Mouse (Mus musculus): Measurements from ENCODE around the gene Galnt11. TPM values are rescaled to one million over a fixed set of nuclear protein-coding genes. Genes with fewer than 3 reads are reported as not detected.

Gene Galnt11
- polyA plus RNA-seq, 1 experiment from 2014 or later: 35.9 TPM

DNA sequence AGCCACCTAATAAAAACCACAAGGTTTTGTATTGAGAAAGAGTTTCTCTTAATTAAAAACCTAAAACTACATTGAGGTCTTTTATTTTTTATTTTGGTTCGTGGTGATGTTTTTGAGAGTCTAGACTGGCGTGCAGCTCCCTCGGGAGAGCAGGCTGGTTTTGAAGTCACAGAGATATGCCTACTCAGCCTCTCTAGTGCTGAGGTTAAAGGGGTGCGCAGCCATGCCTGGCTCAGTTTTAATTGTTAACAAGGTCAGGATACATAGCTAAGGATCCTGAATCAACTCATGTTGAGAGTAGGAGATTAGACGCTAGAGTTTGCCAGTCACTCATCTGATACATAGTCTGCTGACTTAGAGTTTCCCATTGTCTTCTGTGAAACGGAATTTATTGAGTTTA, 39.7 kb downstream of the Galnt11 start:
- Histone ChIP-seq H3K4me2 (ENCODE audit: low read depth, severe bottlenecking) (no peak overlapping the region), H3K4me3 (ENCODE audit: low read depth, low read length) (no peak overlapping the region), H3K27ac (replicated peaks; ENCODE audit: low read depth, low read length) (no peak overlapping the region), H3K9ac (ENCODE audit: low read length) (no peak overlapping the region), H3K4me1 (ENCODE audit: control insufficient read depth, insufficient read depth, low read length) (no peaks in the 10 kb centered on the region), H3K27me3 (ENCODE audit: control insufficient read depth, insufficient read depth, low read length) (no peaks in the 10 kb centered on the region), H3K9me3 (ENCODE audit: control insufficient read depth, low read length) (no peaks in the 10 kb centered on the region), H3K36me3 (ENCODE audit: control insufficient read depth, insufficient read depth, low read length) (peaks cover 11% of the 10 kb centered on the region)
- 76% methylated on average over 6 of the region's 6 CpGs for whole genome bisulfite sequencing
- no peak for DNase-seq (ENCODE audit: low spot score)
- ATAC-seq (ENCODE audit: insufficient number of reproducible peaks, low FRiP score, low TSS enrichment, low read depth): no peak

- H3K27ac ChIP-seq (replicated peaks; ENCODE audit: low read depth, low read length): no peak overlapping the region
- DNase-seq (ENCODE audit: low spot score) (no peak), ATAC-seq (ENCODE audit: insufficient number of reproducible peaks, low FRiP score, low TSS enrichment, low read depth) (no peak)
- no peak overlapping the region for H3K4me2 ChIP-seq (ENCODE audit: low read depth, severe bottlenecking)
- no peaks in the 10 kb centered on the region for H3K27me3 ChIP-seq (ENCODE audit: control insufficient read depth, insufficient read depth, low read length)
- no peaks in the 10 kb centered on the region for H3K9me3 ChIP-seq (ENCODE audit: control insufficient read depth, low read length)
- no peaks in the 10 kb centered on the region for H3K4me1 ChIP-seq (ENCODE audit: control insufficient read depth, insufficient read depth, low read length)
- WGBS: 80% methylated on average over 7 of the region's 7 CpGs
- H3K4me3 ChIP-seq (ENCODE audit: low read depth, low read length): no peak overlapping the region
- no peak overlapping the region for H3K9ac ChIP-seq (ENCODE audit: low read length)
- peaks cover 11% of the 10 kb centered on the region for H3K36me3 ChIP-seq (ENCODE audit: control insufficient read depth, insufficient read depth, low read length)
Observed at GRCm38 (mm10) chr5:25262266-25262665, 40.6 kb downstream of the Galnt11 start.

- WGBS: 95% methylated on average over 4 of the region's 4 CpGs
- peaks cover 4% of the 10 kb centered on the region; the same call in 1 of the 2 replicates for H3K36me3 ChIP-seq (ENCODE audit: control insufficient read depth, insufficient read depth, low read length)
- no peaks in the 10 kb centered on the region for H3K27me3 ChIP-seq (ENCODE audit: control insufficient read depth, insufficient read depth, low read length)
- H3K9ac ChIP-seq (ENCODE audit: low read length): no peak overlapping the region
- H3K9me3 ChIP-seq (ENCODE audit: control insufficient read depth, low read length): no peaks in the 10 kb centered on the region
- no peaks in the 10 kb centered on the region for H3K4me1 ChIP-seq (ENCODE audit: control insufficient read depth, insufficient read depth, low read length)
- H3K4me2 ChIP-seq (ENCODE audit: low read depth, severe bottlenecking): no peak overlapping the region
- no peak overlapping the region for H3K4me3 ChIP-seq (ENCODE audit: low read depth, low read length)
- H3K27ac ChIP-seq (replicated peaks; ENCODE audit: low read depth, low read length): no peak overlapping the region
- ATAC-seq (ENCODE audit: insufficient number of reproducible peaks, low FRiP score, low TSS enrichment, low read depth) (no peak), DNase-seq (ENCODE audit: low spot score) (no peak)
Observed at GRCm38 (mm10) chr5:25268258-25268888, 46.7 kb downstream of the Galnt11 start.

- Histone ChIP-seq H3K36me3 (ENCODE audit: control insufficient read depth, insufficient read depth, low read length) (peaks cover 5% of the 10 kb centered on the region), H3K4me1 (ENCODE audit: control insufficient read depth, insufficient read depth, low read length) (no peaks in the 10 kb centered on the region), H3K9me3 (ENCODE audit: control insufficient read depth, low read length) (no peaks in the 10 kb centered on the region), H3K27ac (replicated peaks; ENCODE audit: low read depth, low read length) (no peak overlapping the region), H3K9ac (ENCODE audit: low read length) (no peak overlapping the region), H3K27me3 (ENCODE audit: control insufficient read depth, insufficient read depth, low read length) (no peaks in the 10 kb centered on the region), H3K4me2 (ENCODE audit: low read depth, severe bottlenecking) (no peak overlapping the region), H3K4me3 (ENCODE audit: low read depth, low read length) (no peak overlapping the region)
- WGBS: 90% methylated on average over 10 of the region's 10 CpGs
- ATAC-seq (ENCODE audit: insufficient number of reproducible peaks, low FRiP score, low TSS enrichment, low read depth) (no peak), DNase-seq (ENCODE audit: low spot score) (no peak)
Observed at GRCm38 (mm10) chr5:25275629-25276028, 53.9 kb downstream of the Galnt11 start.

- no peaks in the 10 kb centered on the region for H3K4me1 ChIP-seq (ENCODE audit: control insufficient read depth, insufficient read depth, low read length)
- WGBS: 82% methylated on average over 6 of the region's 6 CpGs
- H3K27me3 ChIP-seq (ENCODE audit: control insufficient read depth, insufficient read depth, low read length): no peaks in the 10 kb centered on the region
- H3K36me3 ChIP-seq (ENCODE audit: control insufficient read depth, insufficient read depth, low read length): peaks cover 5% of the 10 kb centered on the region
- H3K4me2 ChIP-seq (ENCODE audit: low read depth, severe bottlenecking): no peak overlapping the region
- no peak overlapping the region for H3K9ac ChIP-seq (ENCODE audit: low read length)
- no peaks in the 10 kb centered on the region for H3K9me3 ChIP-seq (ENCODE audit: control insufficient read depth, low read length)
- ATAC-seq (ENCODE audit: insufficient number of reproducible peaks, low FRiP score, low TSS enrichment, low read depth) (no peak), DNase-seq (ENCODE audit: low spot score) (no peak)
- no peak overlapping the region for H3K27ac ChIP-seq (replicated peaks; ENCODE audit: low read depth, low read length)
- H3K4me3 ChIP-seq (ENCODE audit: low read depth, low read length): no peak overlapping the region
Observed at GRCm38 (mm10) chr5:25276365-25276764, 54.7 kb downstream of the Galnt11 start.

GRCm38 (mm10) chr5:25283988-25284387, 62.3 kb downstream of the Galnt11 start:
- ATAC-seq (ENCODE audit: insufficient number of reproducible peaks, low FRiP score, low TSS enrichment, low read depth): no peak
- peaks cover 10% of the 10 kb centered on the region; the same call in 1 of the 2 replicates for H3K36me3 ChIP-seq (ENCODE audit: control insufficient read depth, insufficient read depth, low read length)
- no peaks in the 10 kb centered on the region for H3K9me3 ChIP-seq (ENCODE audit: control insufficient read depth, low read length)
- H3K4me3 ChIP-seq (ENCODE audit: low read depth, low read length): no peak overlapping the region
- no peak overlapping the region for H3K4me2 ChIP-seq (ENCODE audit: low read depth, severe bottlenecking)
- H3K9ac ChIP-seq (ENCODE audit: low read length): no peak overlapping the region
- 98% methylated on average over 13 of the region's 13 CpGs for WGBS
- no peak for DNase-seq (ENCODE audit: low spot score)
- H3K4me1 ChIP-seq (ENCODE audit: control insufficient read depth, insufficient read depth, low read length): no peaks in the 10 kb centered on the region
- H3K27ac ChIP-seq (replicated peaks; ENCODE audit: low read depth, low read length): no peak overlapping the region
- no peaks in the 10 kb centered on the region for H3K27me3 ChIP-seq (ENCODE audit: control insufficient read depth, insufficient read depth, low read length)

- no peaks in the 10 kb centered on the region; the same call in none of the 2 replicates for H3K36me3 ChIP-seq (ENCODE audit: control insufficient read depth, insufficient read depth, low read length)
- no peak for ATAC-seq (ENCODE audit: insufficient number of reproducible peaks, low FRiP score, low TSS enrichment, low read depth)
Observed at GRCm38 (mm10) chr5:25296830-25297229, 75.1 kb downstream of the Galnt11 start.

DNA sequence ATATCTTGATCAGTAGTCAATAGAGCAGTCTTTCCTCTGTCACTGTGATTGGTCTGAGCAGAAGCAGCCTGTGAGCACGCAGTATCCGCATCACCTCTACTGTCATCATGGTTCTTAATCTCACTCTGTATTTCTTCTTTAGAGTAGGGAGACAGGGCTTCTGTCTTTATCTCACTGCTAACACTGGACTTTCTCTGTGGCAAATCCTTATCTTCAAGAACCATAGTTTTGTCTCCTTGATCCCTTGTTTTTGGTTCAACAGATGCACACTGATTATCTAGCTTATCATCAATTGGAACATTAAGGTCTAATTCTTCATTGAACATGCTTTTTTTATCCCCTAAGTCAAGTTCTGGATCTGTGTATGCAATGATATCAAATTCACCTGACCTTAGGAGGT, 88.5 kb downstream of the Galnt11 start:
- Histone ChIP-seq H3K27ac (replicated peaks; ENCODE audit: low read depth, low read length) (no peak overlapping the region), H3K9me3 (ENCODE audit: control insufficient read depth, low read length) (no peaks in the 10 kb centered on the region), H3K36me3 (ENCODE audit: control insufficient read depth, insufficient read depth, low read length) (peaks cover 9% of the 10 kb centered on the region), H3K9ac (ENCODE audit: low read length) (no peak overlapping the region), H3K27me3 (ENCODE audit: control insufficient read depth, insufficient read depth, low read length) (no peaks in the 10 kb centered on the region), H3K4me3 (ENCODE audit: low read depth, low read length) (no peak overlapping the region), H3K4me1 (ENCODE audit: control insufficient read depth, insufficient read depth, low read length) (no peaks in the 10 kb centered on the region), H3K4me2 (ENCODE audit: low read depth, severe bottlenecking) (no peak overlapping the region)
- DNase-seq (ENCODE audit: low spot score): no peak
- WGBS: 95% methylated on average over 2 of the region's 2 CpGs
- ATAC-seq (ENCODE audit: insufficient number of reproducible peaks, low FRiP score, low TSS enrichment, low read depth): no peak

More at GRCm38 (mm10) chr5:25296830-25297229, 75.1 kb downstream of the Galnt11 start:
- Histone ChIP-seq H3K4me2 (ENCODE audit: low read depth, severe bottlenecking) (no peak overlapping the region), H3K27ac (replicated peaks; ENCODE audit: low read depth, low read length) (no peak overlapping the region), H3K9ac (ENCODE audit: low read length) (no peak overlapping the region), H3K9me3 (ENCODE audit: control insufficient read depth, low read length) (no peaks in the 10 kb centered on the region), H3K27me3 (ENCODE audit: control insufficient read depth, insufficient read depth, low read length) (no peaks in the 10 kb centered on the region), H3K4me3 (ENCODE audit: low read depth, low read length) (no peak overlapping the region), H3K4me1 (ENCODE audit: control insufficient read depth, insufficient read depth, low read length) (no peaks in the 10 kb centered on the region)
- 86% methylated on average over 3 of the region's 3 CpGs for WGBS
- no peak for DNase-seq (ENCODE audit: low spot score)

DNA sequence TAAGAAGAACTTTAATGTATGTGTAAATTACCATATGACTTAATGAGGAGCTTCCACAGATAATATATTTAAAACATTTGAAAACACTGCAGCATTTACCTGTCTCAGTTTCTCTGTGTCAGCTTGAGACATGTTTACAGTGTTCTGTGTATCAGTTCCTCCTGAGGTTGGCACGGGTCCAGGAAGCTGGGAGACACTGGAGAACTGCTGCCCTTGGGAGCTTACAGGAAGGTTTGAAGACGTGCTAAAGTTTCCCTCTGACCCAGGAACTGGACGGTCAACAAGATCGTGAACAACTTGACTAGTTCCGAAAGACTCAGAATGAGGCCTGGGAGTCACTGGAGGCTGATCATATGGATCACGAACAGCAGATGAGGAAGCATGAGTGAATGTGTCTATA, 92.2 kb downstream of the Galnt11 start:
- Histone ChIP-seq H3K4me1 (ENCODE audit: control insufficient read depth, insufficient read depth, low read length) (no peaks in the 10 kb centered on the region), H3K27ac (replicated peaks; ENCODE audit: low read depth, low read length) (no peak overlapping the region), H3K4me3 (ENCODE audit: low read depth, low read length) (no peak overlapping the region), H3K36me3 (ENCODE audit: control insufficient read depth, insufficient read depth, low read length) (peaks cover 10% of the 10 kb centered on the region), H3K9me3 (ENCODE audit: control insufficient read depth, low read length) (no peaks in the 10 kb centered on the region), H3K4me2 (ENCODE audit: low read depth, severe bottlenecking) (no peak overlapping the region), H3K9ac (ENCODE audit: low read length) (no peak overlapping the region), H3K27me3 (ENCODE audit: control insufficient read depth, insufficient read depth, low read length) (no peaks in the 10 kb centered on the region)
- ATAC-seq (ENCODE audit: insufficient number of reproducible peaks, low FRiP score, low TSS enrichment, low read depth): no peak
- DNase-seq (ENCODE audit: low spot score): no peak
- WGBS: 90% methylated on average over 6 of the region's 6 CpGs

All from limb, embryonic 11.5 days (tissue).